Mouse (Mus musculus): ENCODE data around the gene Ncf4. TPM values are rescaled to one million over a fixed set of nuclear protein-coding genes. Genes with fewer than 3 reads are reported as not detected.

Ncf4 gene
- polyA plus RNA-seq, 1 experiment from 2014 or later, result 4.7 TPM

DNA sequence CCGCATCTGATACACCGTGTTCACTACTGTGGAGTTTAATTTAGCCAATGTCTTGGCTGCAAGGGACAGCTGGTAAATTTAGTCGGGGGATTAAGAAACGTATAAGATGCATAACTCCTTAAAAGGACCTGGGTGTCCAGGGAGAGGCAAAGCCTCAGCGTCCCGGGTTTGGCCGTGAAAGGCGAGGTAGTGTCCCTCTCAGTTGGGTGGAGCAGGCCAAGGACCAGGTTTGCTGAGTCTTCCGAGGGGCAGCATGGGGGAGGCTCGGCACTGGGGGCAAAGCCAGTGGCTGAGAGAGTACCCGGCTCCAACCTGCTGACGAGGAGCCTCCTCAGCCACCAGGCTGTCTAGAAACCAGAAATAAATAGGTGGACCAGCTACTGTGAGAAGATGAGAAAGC is 16.8 kb upstream of the Ncf4 start:
- Histone ChIP-seq H3K27me3 (ENCODE audit: control insufficient read depth, insufficient read depth, low read length) (no peaks in the 10 kb centered on the region), H3K4me3 (ENCODE audit: low read depth, low read length) (no peak overlapping the region), H3K4me2 (ENCODE audit: low read depth, low read length, severe bottlenecking) (no peak overlapping the region), H3K27ac (ENCODE audit: low read depth, low read length) (no peak overlapping the region), H3K4me1 (replicated peaks; ENCODE audit: control insufficient read depth, insufficient read depth, low read length) (no peaks in the 10 kb centered on the region; the same call in 1 of the 2 replicates), H3K36me3 (ENCODE audit: control insufficient read depth, insufficient read depth, low read length) (no peaks in the 10 kb centered on the region), H3K9ac (ENCODE audit: low read length) (no peak overlapping the region), H3K9me3 (ENCODE audit: control insufficient read depth, low read length) (no peaks in the 10 kb centered on the region)
- ATAC-seq (replicated peaks; ENCODE audit: low FRiP score) (no peak), DNase-seq (ENCODE audit: low spot score) (no peak)
- 81% methylated on average over 12 of the region's 12 CpGs for WGBS

DNA sequence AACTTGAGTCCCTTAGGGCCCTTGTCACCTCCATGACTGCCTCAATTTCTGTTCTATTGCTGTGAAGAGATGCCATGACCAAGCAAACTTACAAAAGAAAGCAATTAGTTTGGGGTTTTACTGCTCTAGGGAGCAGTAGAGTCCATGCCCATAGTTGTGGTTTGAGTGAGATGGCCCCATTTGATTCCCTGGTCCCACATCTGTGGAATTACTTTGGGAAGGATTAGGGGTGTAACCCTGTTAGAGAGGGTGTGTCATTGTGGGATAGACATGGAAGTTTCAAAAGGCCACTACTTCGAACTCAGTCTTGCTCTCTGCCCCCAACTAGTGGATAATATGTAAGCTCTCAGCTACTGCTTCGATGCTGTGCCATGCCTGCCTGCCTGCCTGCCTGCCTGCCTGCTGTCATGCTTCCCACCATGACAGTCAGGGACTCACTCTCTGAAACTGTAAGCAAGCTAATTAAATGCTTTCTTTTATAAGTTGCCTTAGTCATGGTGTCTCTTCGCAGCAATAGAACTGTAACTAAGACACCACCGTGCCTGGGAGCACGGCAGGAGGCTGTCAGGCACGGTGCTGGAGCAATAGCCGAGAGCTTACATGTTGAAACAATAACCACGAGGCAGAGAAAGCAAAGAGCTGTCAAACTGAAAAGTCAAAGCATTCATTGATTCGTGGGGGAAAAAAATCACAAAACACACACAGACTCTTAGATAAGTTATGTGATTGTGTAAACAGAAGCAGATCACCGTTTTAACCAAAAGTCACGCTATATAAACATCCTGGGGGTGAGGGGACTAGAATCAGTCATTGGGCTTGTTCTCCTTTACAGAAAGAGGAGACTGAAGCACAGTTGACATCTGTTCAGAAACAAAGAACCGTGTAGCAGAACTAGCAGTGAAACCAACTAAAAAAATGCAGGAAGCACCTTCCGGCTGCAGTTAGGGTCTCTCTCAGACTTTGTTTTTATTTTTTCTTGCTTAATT is 13.0 kb upstream of the Ncf4 start:
- no peaks in the 10 kb centered on the region for H3K27me3 ChIP-seq (ENCODE audit: control insufficient read depth, insufficient read depth, low read length)
- no peaks in the 10 kb centered on the region for H3K9me3 ChIP-seq (ENCODE audit: control insufficient read depth, low read length)
- 54% methylated on average over 13 of the region's 13 CpGs for WGBS
- no peak overlapping the region for H3K27ac ChIP-seq (ENCODE audit: low read depth, low read length)
- no peak overlapping the region for H3K4me2 ChIP-seq (ENCODE audit: low read depth, low read length, severe bottlenecking)
- no peaks in the 10 kb centered on the region for H3K36me3 ChIP-seq (ENCODE audit: control insufficient read depth, insufficient read depth, low read length)
- no peaks in the 10 kb centered on the region; the same call in 1 of the 2 replicates for H3K4me1 ChIP-seq (replicated peaks; ENCODE audit: control insufficient read depth, insufficient read depth, low read length)
- no peak for ATAC-seq (replicated peaks; ENCODE audit: low FRiP score)
- DNase-seq (ENCODE audit: low spot score), result no peak
- H3K4me3 ChIP-seq (ENCODE audit: low read depth, low read length), result no peak overlapping the region
- H3K9ac ChIP-seq (ENCODE audit: low read length), result no peak overlapping the region

DNA sequence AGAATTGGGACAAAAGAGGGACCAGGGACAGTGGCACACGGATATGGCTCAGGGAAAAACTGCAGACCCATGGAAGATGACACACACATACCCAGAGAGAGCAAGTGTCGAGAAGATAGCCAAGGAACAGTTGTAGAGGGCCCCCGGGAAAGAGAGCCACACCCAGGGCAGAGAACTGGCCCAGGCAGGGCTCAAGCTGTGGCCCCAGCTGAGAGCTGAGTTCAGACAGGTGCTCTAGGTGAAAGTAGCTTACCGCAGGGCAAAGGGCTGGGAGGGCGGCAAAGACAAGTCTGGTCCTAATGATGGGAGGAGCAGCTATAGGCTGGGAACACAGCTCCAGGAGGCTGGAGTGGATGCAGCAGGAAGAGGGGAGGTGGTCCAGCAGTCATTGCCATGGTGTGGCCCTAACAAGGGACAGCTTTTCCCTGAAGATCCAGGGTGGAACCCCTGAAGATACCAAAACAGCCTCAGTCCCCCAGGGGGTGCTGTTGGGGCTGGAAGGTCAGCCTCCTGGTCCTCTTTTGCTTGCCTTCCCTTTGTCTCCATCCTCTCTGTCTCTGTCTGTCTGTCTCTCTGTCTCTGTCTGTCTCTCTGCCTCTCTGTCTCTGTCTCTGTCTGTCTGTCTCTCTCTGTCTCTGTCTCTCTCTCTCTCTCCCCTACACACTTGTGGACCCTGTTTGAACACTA is 9.6 kb upstream of the Ncf4 start:
- ATAC-seq (replicated peaks; ENCODE audit: low FRiP score) (no peak), DNase-seq (ENCODE audit: low spot score) (no peak)
- Histone ChIP-seq H3K27me3 (ENCODE audit: control insufficient read depth, insufficient read depth, low read length) (no peaks in the 10 kb centered on the region), H3K27ac (ENCODE audit: low read depth, low read length) (no peak overlapping the region), H3K4me1 (replicated peaks; ENCODE audit: control insufficient read depth, insufficient read depth, low read length) (no peaks in the 10 kb centered on the region; the same call in 1 of the 2 replicates), H3K4me2 (ENCODE audit: low read depth, low read length, severe bottlenecking) (no peak overlapping the region), H3K9ac (ENCODE audit: low read length) (no peak overlapping the region), H3K4me3 (ENCODE audit: low read depth, low read length) (no peak overlapping the region), H3K9me3 (ENCODE audit: control insufficient read depth, low read length) (no peaks in the 10 kb centered on the region), H3K36me3 (ENCODE audit: control insufficient read depth, insufficient read depth, low read length) (no peaks in the 10 kb centered on the region)
- WGBS, result 80% methylated on average over 5 of the region's 5 CpGs

GRCm38 (mm10) chr15:78239453-78239852 is 5.1 kb upstream of the Ncf4 start:
- H3K36me3 ChIP-seq (ENCODE audit: control insufficient read depth, insufficient read depth, low read length), result no peaks in the 10 kb centered on the region
- WGBS, result 25% methylated on average over 10 of the region's 10 CpGs
- no peak for ATAC-seq (replicated peaks; ENCODE audit: low FRiP score)
- no peaks in the 10 kb centered on the region for H3K4me1 ChIP-seq (replicated peaks; ENCODE audit: control insufficient read depth, insufficient read depth, low read length)
- peak; percentile 74 for DNase-seq (ENCODE audit: low spot score)
- H3K9ac ChIP-seq (ENCODE audit: low read length), result no peak overlapping the region
- H3K27me3 ChIP-seq (ENCODE audit: control insufficient read depth, insufficient read depth, low read length), result no peaks in the 10 kb centered on the region
- no peak overlapping the region for H3K27ac ChIP-seq (ENCODE audit: low read depth, low read length)
- no peaks in the 10 kb centered on the region for H3K9me3 ChIP-seq (ENCODE audit: control insufficient read depth, low read length)
- H3K4me2 ChIP-seq (ENCODE audit: low read depth, low read length, severe bottlenecking), result no peak overlapping the region
- H3K4me3 ChIP-seq (ENCODE audit: low read depth, low read length), result no peak overlapping the region

DNA sequence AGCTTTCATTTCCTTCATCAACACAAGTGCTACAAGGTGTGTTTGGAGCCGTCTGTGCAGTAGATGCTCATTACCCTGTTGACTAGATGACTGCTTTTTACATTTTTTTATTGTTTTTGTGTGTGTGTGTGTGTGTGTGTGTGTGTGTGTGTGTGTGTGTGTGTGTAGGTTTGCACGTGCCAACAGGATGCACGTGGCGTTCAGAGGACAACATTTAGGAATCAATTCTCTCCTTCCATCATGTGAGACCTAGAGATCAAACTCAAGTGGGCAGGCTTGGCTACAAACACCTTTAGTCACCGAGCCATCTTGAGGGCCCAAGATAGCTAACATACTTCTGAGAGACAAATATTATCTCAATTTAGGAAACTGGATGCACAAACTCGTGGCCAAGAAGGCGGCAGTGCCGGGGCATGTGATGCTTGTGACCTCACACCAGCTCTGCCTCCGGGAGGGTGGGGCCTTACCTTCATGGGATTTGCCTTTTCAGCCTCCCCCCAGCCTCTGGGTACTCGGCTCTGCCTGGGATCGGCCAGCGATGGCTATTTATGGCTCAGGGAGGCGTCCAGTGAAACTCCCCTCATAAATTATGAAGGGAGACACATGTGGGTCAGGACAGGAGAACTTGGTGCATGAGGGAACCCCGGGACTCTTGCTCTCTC is 4.5 kb upstream of the Ncf4 start:
- DNase-seq (ENCODE audit: low spot score), result no peak
- Histone ChIP-seq H3K36me3 (ENCODE audit: control insufficient read depth, insufficient read depth, low read length) (no peaks in the 10 kb centered on the region), H3K4me3 (ENCODE audit: low read depth, low read length) (no peak overlapping the region), H3K4me1 (replicated peaks; ENCODE audit: control insufficient read depth, insufficient read depth, low read length) (no peaks in the 10 kb centered on the region), H3K4me2 (ENCODE audit: low read depth, low read length, severe bottlenecking) (no peak overlapping the region), H3K9me3 (ENCODE audit: control insufficient read depth, low read length) (no peaks in the 10 kb centered on the region), H3K27me3 (ENCODE audit: control insufficient read depth, insufficient read depth, low read length) (no peaks in the 10 kb centered on the region), H3K27ac (ENCODE audit: low read depth, low read length) (no peak overlapping the region), H3K9ac (ENCODE audit: low read length) (no peak overlapping the region)
- no peak for ATAC-seq (replicated peaks; ENCODE audit: low FRiP score)
- 81% methylated on average over 14 of the region's 14 CpGs for WGBS

DNA sequence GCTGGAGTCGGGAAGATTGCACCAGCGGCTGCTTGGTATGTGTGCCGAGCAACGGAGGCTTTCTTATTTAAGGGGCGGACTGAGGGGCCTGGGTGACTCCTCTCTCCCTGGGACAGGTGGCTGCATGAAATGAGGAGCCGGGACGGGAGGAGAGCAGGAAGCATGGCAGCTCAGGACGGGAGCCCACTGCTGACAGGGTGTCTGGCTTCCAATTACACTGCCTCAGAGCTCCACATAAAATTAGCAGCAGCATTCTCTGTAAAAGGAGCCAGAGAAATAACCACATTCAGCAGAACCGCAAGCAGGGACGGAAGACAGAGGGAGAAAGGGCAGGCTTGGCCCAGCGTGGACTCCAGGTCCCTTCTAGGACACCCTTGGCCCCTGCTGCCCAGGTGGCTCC is 3.3 kb upstream of the Ncf4 start:
- H3K9ac ChIP-seq (ENCODE audit: low read length), result no peak overlapping the region
- H3K27ac ChIP-seq (ENCODE audit: low read depth, low read length), result no peak overlapping the region
- DNase-seq (ENCODE audit: low spot score) (no peak), ATAC-seq (replicated peaks; ENCODE audit: low FRiP score) (no peak)
- H3K4me2 ChIP-seq (ENCODE audit: low read depth, low read length, severe bottlenecking), result no peak overlapping the region
- no peaks in the 10 kb centered on the region for H3K4me1 ChIP-seq (replicated peaks; ENCODE audit: control insufficient read depth, insufficient read depth, low read length)
- WGBS, result 53% methylated on average over 11 of the region's 11 CpGs
- H3K4me3 ChIP-seq (ENCODE audit: low read depth, low read length), result no peak overlapping the region
- H3K27me3 ChIP-seq (ENCODE audit: control insufficient read depth, insufficient read depth, low read length), result no peaks in the 10 kb centered on the region
- no peaks in the 10 kb centered on the region for H3K9me3 ChIP-seq (ENCODE audit: control insufficient read depth, low read length)
- H3K36me3 ChIP-seq (ENCODE audit: control insufficient read depth, insufficient read depth, low read length), result no peaks in the 10 kb centered on the region

GRCm38 (mm10) chr15:78243061-78243460 is 1.5 kb upstream of the Ncf4 start:
- H3K9ac ChIP-seq (ENCODE audit: low read length), result no peak overlapping the region
- no peaks in the 10 kb centered on the region for H3K4me1 ChIP-seq (replicated peaks; ENCODE audit: control insufficient read depth, insufficient read depth, low read length)
- no peaks in the 10 kb centered on the region for H3K36me3 ChIP-seq (ENCODE audit: control insufficient read depth, insufficient read depth, low read length)
- ATAC-seq (replicated peaks; ENCODE audit: low FRiP score), result no peak
- H3K9me3 ChIP-seq (ENCODE audit: control insufficient read depth, low read length), result no peaks in the 10 kb centered on the region
- no peak overlapping the region for H3K4me3 ChIP-seq (ENCODE audit: low read depth, low read length)
- H3K27me3 ChIP-seq (ENCODE audit: control insufficient read depth, insufficient read depth, low read length), result no peaks in the 10 kb centered on the region
- 83% methylated on average over 8 of the region's 8 CpGs for whole genome bisulfite sequencing
- H3K27ac ChIP-seq (ENCODE audit: low read depth, low read length), result no peak overlapping the region
- no peak for DNase-seq (ENCODE audit: low spot score)
- no peak overlapping the region for H3K4me2 ChIP-seq (ENCODE audit: low read depth, low read length, severe bottlenecking)

DNA sequence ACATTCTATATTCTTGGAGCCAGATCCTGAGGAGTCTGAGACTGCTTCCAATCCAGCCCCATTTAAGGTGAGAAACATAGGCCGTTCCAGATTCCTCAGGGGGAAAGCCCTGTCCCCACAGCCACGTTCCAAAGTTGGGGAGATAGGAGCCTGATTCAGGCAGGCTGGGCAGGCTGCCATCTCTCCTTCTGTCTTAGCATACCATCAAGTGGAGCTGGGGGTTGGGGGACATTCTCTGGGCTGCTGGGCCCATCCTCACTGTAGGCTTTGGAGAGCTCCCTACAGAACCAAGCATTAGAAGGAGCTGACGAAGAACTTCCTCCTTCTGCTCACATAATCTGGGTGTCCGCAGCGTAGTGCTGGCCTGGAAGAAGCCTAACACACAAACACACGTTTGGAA is 827 bp upstream of the Ncf4 start:
- H3K4me2 ChIP-seq (ENCODE audit: low read depth, low read length, severe bottlenecking), result no peak overlapping the region
- H3K9me3 ChIP-seq (ENCODE audit: control insufficient read depth, low read length), result no peaks in the 10 kb centered on the region
- no peak overlapping the region for H3K9ac ChIP-seq (ENCODE audit: low read length)
- DNase-seq (ENCODE audit: low spot score), result no peak
- H3K4me1 ChIP-seq (replicated peaks; ENCODE audit: control insufficient read depth, insufficient read depth, low read length), result no peaks in the 10 kb centered on the region
- no peak for ATAC-seq (replicated peaks; ENCODE audit: low FRiP score)
- H3K27ac ChIP-seq (ENCODE audit: low read depth, low read length), result no peak overlapping the region
- no peaks in the 10 kb centered on the region for H3K36me3 ChIP-seq (ENCODE audit: control insufficient read depth, insufficient read depth, low read length)
- H3K27me3 ChIP-seq (ENCODE audit: control insufficient read depth, insufficient read depth, low read length), result no peaks in the 10 kb centered on the region
- H3K4me3 ChIP-seq (ENCODE audit: low read depth, low read length), result no peak overlapping the region
- WGBS, result 70% methylated on average over 6 of the region's 6 CpGs

Measured in forebrain, embryonic 11.5 days (tissue).